Mouse (Mus musculus): ENCODE measurements around the gene Sik1. TPM values are rescaled to one million over a fixed set of nuclear protein-coding genes. Genes with fewer than 3 reads are reported as not detected.

Sik1 gene
- polyA plus RNA-seq, 1 experiment from 2014 or later, result 16.7 TPM

GRCm38 (mm10) chr17:31879406-31879805 lies 23.8 kb upstream of the Sik1 start:
- Histone ChIP-seq H3K27me3 (ENCODE audit: control insufficient read depth, insufficient read depth, low read length) (no peaks in the 10 kb centered on the region), H3K4me3 (ENCODE audit: low read depth, low read length) (no peak overlapping the region), H3K27ac (ENCODE audit: low read depth, low read length) (no peak overlapping the region), H3K36me3 (ENCODE audit: control insufficient read depth, insufficient read depth, low read length) (no peaks in the 10 kb centered on the region), H3K9me3 (ENCODE audit: control insufficient read depth, low read length) (no peaks in the 10 kb centered on the region), H3K4me2 (ENCODE audit: low read depth, low read length, severe bottlenecking) (no peak overlapping the region), H3K9ac (ENCODE audit: low read length) (no peak overlapping the region), H3K4me1 (replicated peaks; ENCODE audit: control insufficient read depth, insufficient read depth, low read length) (0 out of 2 replicates have a peak, but pooled peaks cover 8% of the 10 kb centered on the region)
- WGBS, result 80% methylated on average over 10 of the region's 10 CpGs
- peak; percentile 35 for DNase-seq (ENCODE audit: low spot score)
- ATAC-seq (replicated peaks; ENCODE audit: low FRiP score), result no peak

GRCm38 (mm10) chr17:31877650-31878141 lies 22.1 kb upstream of the Sik1 start:
- 74% methylated on average over 14 of the region's 14 CpGs for WGBS
- H3K9ac ChIP-seq (ENCODE audit: low read length), result no peak overlapping the region; the same call in 1 of the 2 replicates
- ATAC-seq (replicated peaks; ENCODE audit: low FRiP score), result no peak
- no peak overlapping the region for H3K27ac ChIP-seq (ENCODE audit: low read depth, low read length)
- no peak overlapping the region for H3K4me3 ChIP-seq (ENCODE audit: low read depth, low read length)
- no peak overlapping the region for H3K4me2 ChIP-seq (ENCODE audit: low read depth, low read length, severe bottlenecking)
- H3K36me3 ChIP-seq (ENCODE audit: control insufficient read depth, insufficient read depth, low read length), result no peaks in the 10 kb centered on the region
- peak; percentile 24 for DNase-seq (ENCODE audit: low spot score)
- 0 out of 2 replicates have a peak, but pooled peaks cover 8% of the 10 kb centered on the region for H3K4me1 ChIP-seq (replicated peaks; ENCODE audit: control insufficient read depth, insufficient read depth, low read length)
- H3K9me3 ChIP-seq (ENCODE audit: control insufficient read depth, low read length), result no peaks in the 10 kb centered on the region
- no peaks in the 10 kb centered on the region for H3K27me3 ChIP-seq (ENCODE audit: control insufficient read depth, insufficient read depth, low read length)

- Histone ChIP-seq H3K4me2 (ENCODE audit: low read depth, low read length, severe bottlenecking) (no peak overlapping the region), H3K4me3 (ENCODE audit: low read depth, low read length) (no peak overlapping the region), H3K27ac (ENCODE audit: low read depth, low read length) (no peak overlapping the region), H3K27me3 (ENCODE audit: control insufficient read depth, insufficient read depth, low read length) (no peaks in the 10 kb centered on the region), H3K9ac (ENCODE audit: low read length) (no peak overlapping the region; the same call in 1 of the 2 replicates), H3K4me1 (replicated peaks; ENCODE audit: control insufficient read depth, insufficient read depth, low read length) (0 out of 2 replicates have a peak, but pooled peaks cover 8% of the 10 kb centered on the region), H3K9me3 (ENCODE audit: control insufficient read depth, low read length) (no peaks in the 10 kb centered on the region), H3K36me3 (ENCODE audit: control insufficient read depth, insufficient read depth, low read length) (no peaks in the 10 kb centered on the region)
- ATAC-seq (replicated peaks; ENCODE audit: low FRiP score), result no peak
- peak; percentile 47 for DNase-seq (ENCODE audit: low spot score)
- 67% methylated on average over 4 of the region's 4 CpGs for WGBS
These were observed 21.6 kb upstream of the Sik1 start for GRCm38 (mm10) chr17:31877181-31877581.

GRCm38 (mm10) chr17:31876775-31877174 lies 21.2 kb upstream of the Sik1 start:
- Histone ChIP-seq H3K4me3 (ENCODE audit: low read depth, low read length) (no peak overlapping the region), H3K4me2 (ENCODE audit: low read depth, low read length, severe bottlenecking) (no peak overlapping the region), H3K27me3 (ENCODE audit: control insufficient read depth, insufficient read depth, low read length) (no peaks in the 10 kb centered on the region), H3K4me1 (replicated peaks; ENCODE audit: control insufficient read depth, insufficient read depth, low read length) (0 out of 2 replicates have a peak, but pooled peaks cover 8% of the 10 kb centered on the region), H3K9ac (ENCODE audit: low read length) (no peak overlapping the region), H3K27ac (ENCODE audit: low read depth, low read length) (no peak overlapping the region), H3K36me3 (ENCODE audit: control insufficient read depth, insufficient read depth, low read length) (no peaks in the 10 kb centered on the region), H3K9me3 (ENCODE audit: control insufficient read depth, low read length) (no peaks in the 10 kb centered on the region)
- ATAC-seq (replicated peaks; ENCODE audit: low FRiP score), result no peak
- 60% methylated on average over 3 of the region's 3 CpGs for WGBS
- DNase-seq (ENCODE audit: low spot score), result no peak

GRCm38 (mm10) chr17:31875326-31875930 lies 19.8 kb upstream of the Sik1 start:
- no peak for ATAC-seq (replicated peaks; ENCODE audit: low FRiP score)
- no peak overlapping the region for H3K4me2 ChIP-seq (ENCODE audit: low read depth, low read length, severe bottlenecking)
- WGBS, result 87% methylated on average over 10 of the region's 10 CpGs
- no peak overlapping the region for H3K4me3 ChIP-seq (ENCODE audit: low read depth, low read length)
- no peak overlapping the region for H3K9ac ChIP-seq (ENCODE audit: low read length)
- no peaks in the 10 kb centered on the region for H3K36me3 ChIP-seq (ENCODE audit: control insufficient read depth, insufficient read depth, low read length)
- H3K27me3 ChIP-seq (ENCODE audit: control insufficient read depth, insufficient read depth, low read length), result no peaks in the 10 kb centered on the region
- 0 out of 2 replicates have a peak, but pooled peaks cover 8% of the 10 kb centered on the region for H3K4me1 ChIP-seq (replicated peaks; ENCODE audit: control insufficient read depth, insufficient read depth, low read length)
- H3K9me3 ChIP-seq (ENCODE audit: control insufficient read depth, low read length), result no peaks in the 10 kb centered on the region
- H3K27ac ChIP-seq (ENCODE audit: low read depth, low read length), result no peak overlapping the region
- DNase-seq (ENCODE audit: low spot score), result peak; percentile 14

GRCm38 (mm10) chr17:31874691-31875090 lies 19.1 kb upstream of the Sik1 start:
- Histone ChIP-seq H3K9ac (ENCODE audit: low read length) (no peak overlapping the region), H3K4me3 (ENCODE audit: low read depth, low read length) (no peak overlapping the region), H3K27ac (ENCODE audit: low read depth, low read length) (no peak overlapping the region), H3K27me3 (ENCODE audit: control insufficient read depth, insufficient read depth, low read length) (no peaks in the 10 kb centered on the region), H3K4me2 (ENCODE audit: low read depth, low read length, severe bottlenecking) (no peak overlapping the region), H3K9me3 (ENCODE audit: control insufficient read depth, low read length) (no peaks in the 10 kb centered on the region), H3K36me3 (ENCODE audit: control insufficient read depth, insufficient read depth, low read length) (no peaks in the 10 kb centered on the region), H3K4me1 (replicated peaks; ENCODE audit: control insufficient read depth, insufficient read depth, low read length) (0 out of 2 replicates have a peak, but pooled peaks cover 8% of the 10 kb centered on the region)
- DNase-seq (ENCODE audit: low spot score) (peak; percentile 46), ATAC-seq (replicated peaks; ENCODE audit: low FRiP score) (no peak)
- WGBS, result 91% methylated on average over 12 of the region's 12 CpGs

- Histone ChIP-seq H3K27me3 (ENCODE audit: control insufficient read depth, insufficient read depth, low read length) (no peaks in the 10 kb centered on the region), H3K27ac (ENCODE audit: low read depth, low read length) (no peak overlapping the region), H3K9me3 (ENCODE audit: control insufficient read depth, low read length) (no peaks in the 10 kb centered on the region), H3K4me2 (ENCODE audit: low read depth, low read length, severe bottlenecking) (no peak overlapping the region), H3K4me3 (ENCODE audit: low read depth, low read length) (no peak overlapping the region), H3K36me3 (ENCODE audit: control insufficient read depth, insufficient read depth, low read length) (no peaks in the 10 kb centered on the region), H3K9ac (ENCODE audit: low read length) (no peak overlapping the region), H3K4me1 (replicated peaks; ENCODE audit: control insufficient read depth, insufficient read depth, low read length) (0 out of 2 replicates have a peak, but pooled peaks cover 8% of the 10 kb centered on the region)
- ATAC-seq (replicated peaks; ENCODE audit: low FRiP score) (no peak), DNase-seq (ENCODE audit: low spot score) (peak; percentile 42)
- 59% methylated on average over 8 of the region's 8 CpGs for WGBS
These were observed 18.4 kb upstream of the Sik1 start for GRCm38 (mm10) chr17:31873973-31874372.

- H3K36me3 ChIP-seq (ENCODE audit: control insufficient read depth, insufficient read depth, low read length), result no peaks in the 10 kb centered on the region
- DNase-seq (ENCODE audit: low spot score), result peak; percentile 46
- no peak for ATAC-seq (replicated peaks; ENCODE audit: low FRiP score)
- no peak overlapping the region for H3K27ac ChIP-seq (ENCODE audit: low read depth, low read length)
- WGBS, result 90% methylated on average over 8 of the region's 8 CpGs
- no peak overlapping the region for H3K9ac ChIP-seq (ENCODE audit: low read length)
- no peaks in the 10 kb centered on the region for H3K27me3 ChIP-seq (ENCODE audit: control insufficient read depth, insufficient read depth, low read length)
- H3K4me2 ChIP-seq (ENCODE audit: low read depth, low read length, severe bottlenecking), result no peak overlapping the region
- 0 out of 2 replicates have a peak, but pooled peaks cover 8% of the 10 kb centered on the region for H3K4me1 ChIP-seq (replicated peaks; ENCODE audit: control insufficient read depth, insufficient read depth, low read length)
- H3K9me3 ChIP-seq (ENCODE audit: control insufficient read depth, low read length), result no peaks in the 10 kb centered on the region
- no peak overlapping the region for H3K4me3 ChIP-seq (ENCODE audit: low read depth, low read length)
These were observed 17.7 kb upstream of the Sik1 start for GRCm38 (mm10) chr17:31873185-31873870.

All from forebrain, embryonic 11.5 days (tissue).